Mouse (Mus musculus) megakaryocyte progenitor cell, adult 5-6 weeks (primary cell): ENCODE measurements at regions not wholly inside any gene's neighbourhood (a gene's known extent, or its start where the extent isn't known, plus 50 kb on each side); places are given as distances from the start of the nearest gene placed in this dataset.

Source experiments
- ATAC-seq: replicated peaks from 2 replicates; pipeline ENCODE4 v1.8.0; 2016; ENCODE audit warnings: mild to moderate bottlenecking, moderate TSS enrichment, inconsistent platforms; ENCODE audit not compliant: poor library complexity

GRCm38 (mm10) chr6:52105031-52105593, 53.0 kb downstream of the Hoxa1 start:
- no peak for ATAC-seq

- ATAC-seq = no peak
These were observed 54.0 kb downstream of the Hoxa1 start for GRCm38 (mm10) chr6:52104141-52104540.

GRCm38 (mm10) chr6:52103661-52104060, 54.5 kb downstream of the Hoxa1 start:
- no peak for ATAC-seq

- ATAC-seq = no peak
These were observed 55.4 kb downstream of the Hoxa1 start for GRCm38 (mm10) chr6:52102699-52103098.

GRCm38 (mm10) chr6:52102179-52102578, 55.9 kb downstream of the Hoxa1 start:
- ATAC-seq = no peak

- no peak for ATAC-seq
These were observed 56.9 kb downstream of the Hoxa1 start for GRCm38 (mm10) chr6:52101209-52101608.

- ATAC-seq = no peak
These were observed 59.3 kb downstream of the Hoxa1 start for GRCm38 (mm10) chr6:52098851-52099250.

GRCm38 (mm10) chr6:52095575-52095974, 62.5 kb downstream of the Hoxa1 start:
- ATAC-seq = no peak

GRCm38 (mm10) chr6:52091445-52091844, 66.7 kb downstream of the Hoxa1 start:
- ATAC-seq = no peak

GRCm38 (mm10) chr6:52085932-52086643, 72.0 kb downstream of the Hoxa1 start:
- ATAC-seq = no peak

GRCm38 (mm10) chr6:52084622-52085021, 72.3 kb upstream of the Skap2 start:
- no peak for ATAC-seq

GRCm38 (mm10) chr6:52079501-52079900, 67.2 kb upstream of the Skap2 start:
- no peak for ATAC-seq

- no peak for ATAC-seq
These were observed 66.4 kb upstream of the Skap2 start for GRCm38 (mm10) chr6:52078530-52079340.

- peak; percentile 29; the same call in 1 of the 2 replicates for ATAC-seq
These were observed 64.0 kb upstream of the Skap2 start for GRCm38 (mm10) chr6:52076179-52076932.

GRCm38 (mm10) chr6:52074904-52075303, 62.6 kb upstream of the Skap2 start:
- ATAC-seq = no peak

GRCm38 (mm10) chr6:52067151-52067550, 54.8 kb upstream of the Skap2 start:
- no peak for ATAC-seq

GRCm38 (mm10) chr6:52065652-52066051, 53.3 kb upstream of the Skap2 start:
- ATAC-seq = no peak

GRCm38 (mm10) chr6:52064176-52065015, 52.0 kb upstream of the Skap2 start:
- ATAC-seq = peak; percentile 52
